Mouse (Mus musculus) cerebellum, adult 9-10 months (tissue): ENCODE measurements at regions not wholly inside any gene's neighbourhood (a gene's known extent, or its start where the extent isn't known, plus 50 kb on each side); places are given as distances from the start of the nearest gene placed in this dataset.
A peak's percentile ranks its signal among the peaks of the same experiment; 100 is the strongest.

ENCODE experiments used
- DNase-seq: peaks from one replicate; pipeline ENCODE4 v3.0.0; 2022

- DNase-seq = no peak
Observed at GRCm38 (mm10) chr14:108334879-108335278, 579.1 kb downstream of the Slitrk1 start.

DNA sequence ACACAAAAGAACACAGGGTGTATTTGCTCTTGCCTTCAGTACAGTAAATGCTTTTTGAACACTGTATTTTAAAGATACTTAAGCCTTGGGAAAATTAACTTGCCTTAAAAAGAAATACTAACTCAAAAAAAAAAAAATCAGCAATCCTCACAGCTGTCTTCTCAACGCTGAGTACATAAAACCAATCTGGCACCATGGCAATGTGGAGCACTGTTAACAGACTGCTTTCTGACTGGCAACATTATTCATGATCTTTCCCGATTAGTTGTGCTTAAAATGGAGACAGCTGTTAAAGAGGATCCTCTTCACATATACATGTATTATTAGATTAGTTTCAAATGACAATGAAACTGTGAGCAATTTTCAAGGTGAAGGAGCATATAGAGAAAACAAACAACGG is 587.5 kb downstream of the Slitrk1 start:
- DNase-seq = no peak

DNA sequence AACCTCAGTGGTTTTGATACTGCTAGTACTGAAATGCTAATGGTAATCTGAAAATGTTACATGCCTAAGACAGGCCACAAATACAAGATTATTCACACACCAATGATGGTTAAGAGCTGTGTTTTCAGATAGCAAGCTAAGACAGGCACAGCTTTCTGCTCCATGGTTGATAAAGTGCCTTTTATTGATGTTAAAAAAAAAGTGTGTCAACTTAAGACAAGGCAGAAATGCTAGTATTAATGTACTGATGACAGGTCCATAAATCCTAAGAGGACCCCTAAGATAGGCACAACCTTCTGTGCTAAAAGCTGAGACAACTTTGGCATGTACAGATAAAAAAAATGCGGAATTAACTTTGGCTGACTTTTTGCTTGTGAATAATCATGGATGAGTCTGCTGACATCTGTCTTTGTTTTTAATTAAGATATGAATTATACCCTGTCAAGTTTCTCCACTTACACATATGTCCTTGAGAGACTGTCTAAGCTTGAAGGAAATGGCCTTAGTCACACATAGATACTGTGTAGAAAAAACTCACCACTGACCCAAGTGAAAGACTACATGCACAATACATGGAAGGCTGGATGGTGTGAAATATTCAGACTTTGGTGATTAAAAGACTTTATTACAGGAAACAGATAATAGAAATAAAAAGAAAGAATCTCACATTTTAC is 590.5 kb downstream of the Slitrk1 start:
- DNase-seq = no peak

DNA sequence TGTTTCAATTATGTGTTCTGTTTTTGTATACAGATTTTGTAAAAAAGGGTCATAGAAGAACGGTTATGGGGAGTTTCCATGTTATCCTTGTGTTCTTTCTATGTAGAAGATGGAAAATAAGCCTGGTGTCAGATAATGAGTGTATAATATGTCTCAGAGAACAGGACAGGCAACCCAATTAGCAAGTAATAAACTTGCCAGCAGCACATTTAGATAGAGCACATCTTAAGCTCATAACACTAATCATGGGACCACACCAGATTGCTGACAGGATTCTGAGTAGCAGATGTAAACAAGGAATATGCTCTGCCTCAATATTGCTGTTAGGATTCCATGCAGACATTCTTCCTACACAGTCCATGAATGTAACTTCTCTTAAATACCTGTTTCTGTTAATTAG is 606.3 kb downstream of the Slitrk1 start:
- DNase-seq = no peak

DNA sequence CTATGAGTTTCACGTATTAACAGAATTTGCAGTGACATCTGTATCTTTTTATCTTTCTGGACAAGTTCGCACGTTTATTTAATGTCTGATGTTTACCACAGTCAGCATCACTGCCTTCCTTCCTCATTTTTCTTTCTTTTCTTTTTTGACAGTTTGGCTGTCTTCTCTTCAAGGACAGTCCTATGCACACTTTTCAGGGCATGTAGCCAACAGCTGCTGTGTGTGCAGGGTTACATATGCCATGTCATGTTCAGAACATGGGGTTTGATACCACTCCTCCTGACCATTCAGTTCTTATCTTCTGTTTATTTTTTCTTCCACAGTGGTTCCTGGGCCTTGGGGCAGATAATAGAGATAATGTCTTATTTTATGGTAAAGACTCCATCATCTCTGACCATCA is 634.3 kb downstream of the Slitrk1 start:
- no peak for DNase-seq

- no peak for DNase-seq
Observed at GRCm38 (mm10) chr14:108261083-108261482, 652.9 kb downstream of the Slitrk1 start.

DNA sequence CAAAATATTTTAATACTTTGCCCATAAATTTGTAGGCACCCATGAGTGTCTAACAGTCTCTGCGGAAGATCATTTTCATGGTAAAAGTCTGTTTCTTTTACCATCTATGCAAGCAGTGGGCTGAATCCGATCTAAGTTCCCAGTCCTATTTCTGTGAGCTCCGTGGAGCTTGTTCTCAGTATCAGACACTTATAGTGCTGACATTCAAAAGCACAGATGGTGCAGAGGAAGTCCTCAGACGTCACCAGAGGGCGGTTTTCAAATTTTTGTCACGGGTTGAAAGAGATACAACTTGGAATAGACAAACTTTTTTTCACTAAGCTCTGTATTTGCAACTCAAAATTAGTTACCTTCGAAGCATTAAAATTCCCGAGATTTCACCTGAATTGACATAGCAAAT is 666.6 kb downstream of the Slitrk1 start:
- no peak for DNase-seq

- no peak for DNase-seq
Observed at GRCm38 (mm10) chr14:108225483-108226124, 688.4 kb downstream of the Slitrk1 start.

DNA sequence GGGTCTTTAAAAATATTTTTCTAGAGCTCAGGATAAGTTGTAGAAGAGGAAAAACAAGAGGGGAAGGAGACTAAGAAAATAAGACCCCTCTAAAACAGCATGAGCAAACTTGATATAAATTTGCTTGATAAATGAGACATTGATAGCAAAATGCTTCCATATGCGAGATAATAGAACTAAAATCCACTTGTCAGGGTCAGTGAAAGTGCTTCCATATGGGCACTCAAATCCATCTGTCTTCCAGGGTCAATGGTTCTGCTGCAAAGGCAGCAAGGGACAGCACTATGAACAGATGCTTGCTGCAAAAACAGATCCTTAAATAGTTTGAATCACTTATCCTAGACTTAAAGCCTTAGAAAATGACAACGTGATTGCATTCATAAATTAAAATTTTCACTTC is 704.7 kb downstream of the Slitrk1 start:
- no peak for DNase-seq

GRCm38 (mm10) chr14:108199133-108199532 is 714.8 kb downstream of the Slitrk1 start:
- no peak for DNase-seq

GRCm38 (mm10) chr14:108180920-108181319 is 733.0 kb downstream of the Slitrk1 start:
- DNase-seq = no peak

DNA sequence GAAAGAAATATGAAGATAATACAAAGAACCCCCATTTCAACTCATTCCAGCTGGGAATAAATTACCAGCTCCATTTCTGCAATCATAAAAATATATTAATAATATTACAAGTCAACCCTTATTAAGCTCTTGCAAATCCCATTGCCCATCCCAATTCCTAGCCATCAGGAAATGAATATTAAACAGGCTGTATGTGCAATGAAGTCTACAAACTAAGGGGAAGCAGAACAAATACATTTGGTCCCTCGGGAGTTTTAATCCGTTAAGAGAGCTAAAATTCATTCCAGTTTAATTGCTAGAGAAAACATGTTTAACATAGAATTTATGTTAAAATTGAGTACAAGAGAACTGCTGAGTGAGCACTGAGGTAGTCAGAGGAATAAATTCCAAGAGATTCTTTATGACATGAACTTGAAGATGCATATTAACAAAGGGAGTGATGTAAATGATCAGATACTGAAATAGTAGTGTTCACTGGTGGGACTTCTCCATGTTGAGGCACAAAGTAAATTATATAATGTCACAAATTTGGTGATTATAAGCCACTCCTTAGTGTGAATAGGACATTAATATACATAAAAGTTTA is 738.6 kb downstream of the Slitrk1 start:
- no peak for DNase-seq

- DNase-seq = peak; percentile 4
Observed at GRCm38 (mm10) chr14:108152981-108153380, 761.0 kb downstream of the Slitrk1 start.

DNA sequence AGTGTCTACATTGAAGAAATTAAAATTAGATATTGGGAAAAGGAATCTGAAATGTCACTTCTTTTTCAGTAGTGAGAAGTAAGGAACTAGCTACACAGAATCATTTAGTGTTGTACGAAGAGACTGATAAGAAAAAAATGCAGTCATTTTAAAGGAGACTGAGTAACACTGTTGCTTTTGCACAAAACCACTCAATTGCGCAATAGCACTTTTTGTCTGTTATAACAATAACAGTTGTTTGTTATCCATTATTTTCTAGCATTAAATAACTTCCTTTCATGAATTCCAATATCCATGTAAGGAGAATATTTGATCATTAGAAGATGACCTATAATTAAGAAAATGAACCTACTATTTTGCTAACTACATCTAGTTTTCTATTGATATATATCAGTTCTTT is 790.8 kb downstream of the Slitrk1 start:
- DNase-seq = no peak

GRCm38 (mm10) chr14:108105009-108105408 is 808.9 kb downstream of the Slitrk1 start:
- no peak for DNase-seq

- no peak for DNase-seq
Observed at GRCm38 (mm10) chr14:108090965-108091364, 823.0 kb downstream of the Slitrk1 start.

- no peak for DNase-seq
Observed at GRCm38 (mm10) chr14:108049997-108050396, 864.0 kb downstream of the Slitrk1 start.

- DNase-seq = no peak
Observed at GRCm38 (mm10) chr14:108035959-108036358, 878.0 kb downstream of the Slitrk1 start.

DNA sequence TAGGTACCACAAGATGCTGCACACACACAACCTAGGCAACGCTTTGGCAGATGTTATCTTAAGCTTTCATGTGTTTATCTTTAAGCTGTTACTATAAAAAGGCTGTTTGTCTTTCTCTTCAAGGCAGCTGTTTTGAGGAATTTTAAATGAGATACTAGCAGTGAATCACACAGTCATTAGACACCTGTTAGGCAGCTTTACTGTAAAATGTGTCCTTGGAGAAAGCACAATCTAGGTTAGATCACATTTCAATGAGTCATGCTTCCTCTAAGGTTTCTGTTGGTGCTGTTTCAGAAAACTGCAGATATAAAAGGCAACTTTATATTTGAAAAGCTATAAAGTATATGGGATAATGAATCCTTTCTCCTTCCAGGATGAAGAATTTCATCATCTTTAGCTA is 879.8 kb downstream of the Slitrk1 start:
- no peak for DNase-seq

- DNase-seq = no peak
Observed at GRCm38 (mm10) chr14:108022551-108022950, 891.4 kb downstream of the Slitrk1 start.

- DNase-seq = peak; percentile 1
Observed at GRCm38 (mm10) chr14:108022066-108022465, 891.9 kb downstream of the Slitrk1 start.

DNA sequence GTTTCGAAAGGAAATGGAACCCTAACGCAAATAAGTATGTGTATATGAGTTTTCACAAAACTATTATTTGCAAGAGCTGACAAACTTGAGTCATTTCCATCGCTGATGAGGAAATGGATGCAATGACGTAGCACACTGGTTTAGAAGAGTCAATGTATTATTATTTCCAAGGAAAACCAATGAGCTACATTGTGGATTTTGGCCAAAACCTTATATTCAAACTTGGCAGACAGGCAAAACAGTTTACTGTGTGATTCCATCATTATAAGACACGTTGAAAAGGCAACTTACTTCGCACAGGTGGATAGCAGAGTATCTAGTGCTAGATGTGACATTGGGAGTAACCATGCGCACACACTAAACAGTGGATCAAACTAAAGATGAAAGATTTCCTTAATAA is 892.6 kb downstream of the Slitrk1 start:
- DNase-seq = no peak

DNA sequence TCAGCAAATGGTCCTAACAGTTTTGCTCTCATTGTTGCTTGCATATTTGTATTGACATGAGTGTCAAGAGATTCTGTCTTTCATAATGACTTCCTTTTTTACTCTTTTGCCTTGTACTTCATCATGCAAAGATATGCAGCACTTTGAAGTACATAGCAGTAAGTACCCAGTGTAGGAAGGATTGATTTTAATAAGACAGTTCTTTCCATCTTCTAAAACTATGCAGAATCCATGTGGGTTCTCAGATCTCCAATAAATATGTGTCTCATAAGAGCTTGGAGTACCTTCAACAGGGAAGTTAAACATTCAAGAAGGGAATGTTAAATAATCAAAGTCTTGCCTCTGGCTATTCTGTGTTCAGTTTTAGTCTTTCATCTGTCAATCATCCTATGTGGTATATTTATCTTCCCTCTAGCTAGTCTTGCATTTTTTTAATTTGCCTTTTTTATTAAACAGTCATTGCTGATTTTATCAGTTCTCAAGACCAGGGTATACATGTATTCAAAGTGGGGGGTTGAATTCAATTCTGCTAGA is 926.1 kb downstream of the Slitrk1 start:
- DNase-seq = no peak

DNA sequence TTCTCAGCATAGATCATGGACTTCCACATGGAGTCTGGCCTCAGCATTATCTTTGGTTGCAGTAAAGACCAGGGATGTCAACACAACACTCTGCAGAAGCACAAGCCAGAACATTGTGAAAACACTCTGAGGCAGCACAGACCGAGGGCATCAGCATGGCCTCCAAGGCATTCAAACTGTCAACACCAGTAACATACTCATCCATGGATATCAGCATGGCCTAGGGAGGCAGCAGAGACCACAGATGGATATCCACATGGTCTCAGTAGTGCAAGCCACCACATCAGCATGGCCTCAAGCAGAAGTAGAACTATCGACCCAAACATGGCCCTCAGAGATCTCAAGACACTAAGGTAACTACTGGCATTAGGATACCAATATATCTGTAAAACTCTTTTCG is 935.8 kb downstream of the Slitrk1 start:
- DNase-seq = no peak
